Mouse (Mus musculus) embryonic fibroblast, embryonic 13.5 days (primary cell): ENCODE results near the gene Crybg1. TPM values are rescaled to one million over a fixed set of nuclear protein-coding genes. Genes with fewer than 3 reads are reported as not detected.

Experiments used
- H3K27ac ChIP-seq: 2 replicates; pipeline ENCODE4 v1.5.1; 2012; ENCODE audit warnings: low read length, control low read depth, inconsistent platforms; ENCODE audit not compliant: insufficient read depth
- H3K4me1 ChIP-seq: 2 replicates; pipeline ENCODE4 v1.6.1; 2011; ENCODE audit warnings: low read length; ENCODE audit not compliant: control insufficient read depth, insufficient read depth
- H3K4me3 ChIP-seq: 2 replicates; pipeline ENCODE4 v1.5.1; 2011; ENCODE audit warnings: mild to moderate bottlenecking, control low read depth, low read length; ENCODE audit not compliant: insufficient read depth
- CTCF ChIP-seq: IDR thresholded peaks from 2 replicates; pipeline ENCODE4 v1.5.1; 2011; ENCODE audit warnings: mild to moderate bottlenecking, control low read depth, low read length, moderate library complexity, borderline replicate concordance; ENCODE audit not compliant: insufficient read depth
- POLR2A ChIP-seq: IDR thresholded peaks from 2 replicates; pipeline ENCODE4 v1.6.1; 2011; ENCODE audit warnings: low read depth, mild to moderate bottlenecking, control low read depth, low read length, moderate library complexity
- polyA plus RNA-seq: library from polyadenylated mRNA; stranded (reverse); fragments of >200 nt; gene quantifications from 2 replicates; pipeline ENCODE4 v1.2.4, GENCODE M21; 2011; ENCODE audit warnings: low read depth; ENCODE audit not compliant: missing spikeins, insufficient read length

The Crybg1 gene
- polyA plus RNA-seq, 1 experiment, result 0.65 TPM

DNA sequence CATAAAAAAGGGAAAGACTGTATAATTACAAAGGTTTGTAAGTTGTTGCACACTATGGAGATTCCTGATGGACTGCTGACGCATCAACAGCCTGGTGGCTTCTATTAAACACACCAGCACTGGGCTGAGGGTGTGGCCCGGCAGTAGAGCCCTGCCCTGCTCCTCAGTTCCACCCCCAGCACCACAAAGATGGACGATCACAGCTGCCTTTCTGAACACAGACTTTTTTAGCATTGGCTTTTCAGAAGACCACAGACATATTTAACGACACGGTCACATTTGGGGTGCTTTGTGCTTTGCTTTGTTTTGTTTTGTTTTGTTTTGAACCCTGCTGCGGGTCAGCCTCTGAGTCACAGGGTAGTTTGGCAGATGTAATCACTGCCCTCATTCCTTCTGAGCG lies 105.0 kb downstream of the Crybg1 start:
- Histone ChIP-seq H3K4me1 (peaks cover 8% of the 10 kb centered on the region), H3K27ac (no peak overlapping the region), H3K4me3 (no peak overlapping the region)
- TF ChIP-seq CTCF (no peak), POLR2A (no peak)

DNA sequence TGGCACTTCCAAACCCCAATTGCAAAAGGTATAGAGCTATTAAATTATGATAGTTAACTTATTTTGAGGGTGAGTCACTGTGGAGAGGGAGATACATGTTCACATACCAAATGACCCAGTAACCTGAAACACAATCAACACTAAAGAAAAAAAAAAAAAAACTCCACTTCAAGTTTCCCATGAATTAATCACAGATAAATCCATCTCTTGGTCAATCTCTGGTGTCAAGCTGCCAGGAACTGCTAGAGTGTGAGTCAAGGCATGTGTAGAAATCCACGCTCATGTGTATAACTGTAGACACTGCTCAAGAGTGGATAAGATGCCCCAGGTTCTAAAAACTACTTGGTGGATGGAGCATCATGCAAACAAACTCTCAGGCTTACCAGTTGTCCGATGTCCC lies 109.5 kb downstream of the Crybg1 start:
- Histone ChIP-seq H3K4me1 (peaks cover 7% of the 10 kb centered on the region), H3K27ac (no peak overlapping the region), H3K4me3 (no peak overlapping the region)
- TF ChIP-seq CTCF (no peak), POLR2A (no peak)

DNA sequence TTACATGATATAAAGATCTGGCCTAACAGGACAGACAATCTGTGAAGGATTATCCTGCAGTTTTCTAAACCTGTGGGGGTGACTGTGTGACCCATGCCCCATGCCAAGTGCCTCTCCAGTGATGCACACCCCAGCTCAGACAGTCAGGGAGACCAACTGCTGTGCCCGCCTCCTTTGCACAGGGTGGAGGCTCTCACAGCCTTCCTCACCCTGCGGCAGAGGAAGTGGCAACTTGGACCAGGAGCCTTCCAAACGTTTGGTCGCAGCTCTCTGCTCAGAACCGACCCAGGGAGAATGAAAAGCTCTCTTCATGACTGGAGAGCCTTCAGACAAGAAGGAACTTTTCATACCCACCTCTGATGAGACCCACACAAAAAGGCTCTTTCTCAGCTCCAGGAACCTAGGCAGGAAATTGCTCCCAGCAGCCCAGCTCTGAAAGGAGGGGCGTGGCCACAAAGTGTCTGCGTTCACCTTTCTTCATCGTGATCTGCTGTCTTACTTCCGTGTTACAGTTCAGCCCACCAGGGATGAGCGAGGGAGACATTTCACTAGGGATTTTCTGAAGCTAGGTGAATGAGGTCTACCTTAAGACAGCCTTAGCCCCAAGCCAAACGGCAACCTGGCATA lies 110.6 kb downstream of the Crybg1 start:
- H3K4me1 ChIP-seq, result no peaks in the 10 kb centered on the region
- H3K4me3 ChIP-seq, result no peak overlapping the region
- TF ChIP-seq CTCF, result no peak
- no peak for TF ChIP-seq POLR2A
- H3K27ac ChIP-seq, result no peak overlapping the region

DNA sequence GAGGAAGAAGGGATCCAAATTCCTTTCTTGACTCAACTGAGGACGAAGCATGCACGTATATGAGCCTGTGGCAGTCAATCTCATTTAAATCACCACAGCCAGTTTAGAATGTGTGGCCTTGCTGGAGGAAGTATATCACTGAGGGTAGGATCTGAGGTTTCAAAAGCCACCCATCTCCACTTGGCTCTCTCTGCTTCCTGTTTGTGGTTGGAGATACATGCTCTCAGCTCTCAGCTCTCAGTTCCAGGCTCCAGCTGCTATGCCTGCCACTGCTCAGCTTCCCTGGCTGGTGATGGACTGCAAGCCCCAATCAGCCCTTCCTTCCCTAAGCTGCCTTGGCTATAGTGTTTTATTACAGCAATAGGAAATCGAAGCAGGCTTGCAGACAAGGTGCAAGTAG lies 119.1 kb downstream of the Crybg1 start:
- Histone ChIP-seq H3K4me3 (no peak overlapping the region), H3K4me1 (0 out of 2 replicates have a peak, but pooled peaks cover 3% of the 10 kb centered on the region), H3K27ac (no peak overlapping the region)
- TF ChIP-seq POLR2A (no peak), CTCF (no peak)

DNA sequence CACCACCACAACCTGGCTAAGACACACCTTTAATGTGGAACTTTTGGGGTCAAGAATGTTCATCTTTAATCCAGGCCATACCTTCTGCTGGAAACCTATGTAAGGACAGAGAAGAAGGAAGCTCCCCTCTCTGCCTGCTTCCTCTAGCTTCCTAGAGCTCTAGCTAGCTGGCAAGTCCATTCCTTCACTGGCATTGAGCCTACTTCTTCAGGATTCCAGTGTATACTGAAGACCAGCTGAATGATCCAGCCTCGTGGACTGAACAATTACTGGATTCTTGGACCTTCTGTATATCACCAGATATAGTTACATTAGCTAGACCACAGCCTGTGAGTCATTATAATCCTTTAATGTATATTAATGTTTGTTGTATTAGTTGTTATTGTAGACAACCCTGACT lies 121.4 kb downstream of the Crybg1 start:
- 0 out of 2 replicates have a peak, but pooled peaks cover 3% of the 10 kb centered on the region for H3K4me1 ChIP-seq
- TF ChIP-seq CTCF, result no peak
- no peak for TF ChIP-seq POLR2A
- H3K27ac ChIP-seq, result no peak overlapping the region
- H3K4me3 ChIP-seq, result no peak overlapping the region

DNA sequence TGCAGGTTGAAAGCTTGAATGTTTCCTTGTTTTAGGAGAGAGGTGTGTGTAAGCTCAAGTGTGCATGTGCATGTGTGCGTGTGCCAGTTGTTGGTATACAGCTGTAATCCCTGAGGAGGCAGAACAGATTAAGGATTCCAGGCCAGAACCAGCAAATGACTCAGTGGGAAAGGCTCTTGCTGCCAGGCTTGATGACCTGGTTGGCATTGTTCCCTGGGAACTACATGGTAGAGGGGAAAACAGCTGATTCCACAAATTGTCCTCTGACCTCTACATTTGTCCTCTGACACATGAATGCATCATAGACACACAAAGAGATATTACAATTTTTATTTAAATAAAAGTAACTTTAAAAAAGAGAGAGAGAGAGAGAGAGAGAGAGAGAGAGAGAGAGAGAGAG lies 122.5 kb downstream of the Crybg1 start:
- Histone ChIP-seq H3K4me1 (0 out of 2 replicates have a peak, but pooled peaks cover 3% of the 10 kb centered on the region), H3K27ac (no peak overlapping the region), H3K4me3 (no peak overlapping the region)
- TF ChIP-seq POLR2A (no peak), CTCF (no peak)

DNA sequence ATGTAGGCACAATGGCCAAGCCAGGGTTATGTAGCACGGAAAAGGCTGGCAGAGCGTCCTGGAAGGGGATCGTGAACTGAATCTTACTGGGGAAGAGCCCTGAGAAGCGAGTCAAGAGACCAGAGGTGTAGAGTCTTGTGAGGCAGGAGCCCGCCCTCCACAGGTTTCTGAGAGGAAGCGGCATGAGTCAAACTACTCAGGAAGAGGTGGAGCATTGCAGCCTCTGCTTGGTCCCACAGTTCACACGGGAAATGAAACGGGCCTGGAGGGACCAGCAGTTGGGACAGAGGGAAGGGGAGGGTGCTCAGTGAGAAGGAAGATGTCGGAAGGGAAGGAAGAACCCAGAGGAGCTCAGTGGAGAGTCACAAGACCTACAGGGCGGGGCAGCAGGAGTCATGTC lies 123.9 kb downstream of the Crybg1 start:
- Histone ChIP-seq H3K4me3 (no peak overlapping the region), H3K27ac (no peak overlapping the region), H3K4me1 (0 out of 2 replicates have a peak, but pooled peaks cover 3% of the 10 kb centered on the region)
- TF ChIP-seq CTCF (no peak), POLR2A (no peak)

DNA sequence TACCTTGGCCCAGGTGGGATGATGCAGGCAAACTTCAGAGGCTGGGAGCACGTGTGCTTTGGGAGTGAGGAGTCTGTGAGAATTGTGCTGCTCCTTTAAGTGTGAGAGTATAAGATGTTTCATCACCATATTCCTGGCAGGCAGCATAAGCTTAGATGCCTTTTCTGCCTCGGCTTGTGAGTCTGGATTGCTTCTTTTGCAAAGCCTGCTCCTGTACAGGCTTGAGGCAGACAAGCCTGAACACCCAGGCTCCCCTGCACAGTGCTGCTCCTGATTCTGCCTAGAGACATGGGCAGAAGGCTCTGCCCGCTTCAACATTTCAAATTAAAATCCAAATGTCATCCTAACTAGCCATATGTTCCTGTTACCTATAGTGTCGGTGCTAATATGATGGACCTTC lies 128.5 kb downstream of the Crybg1 start:
- Histone ChIP-seq H3K4me3 (no peak overlapping the region), H3K4me1 (peaks cover 6% of the 10 kb centered on the region; the same call in 1 of the 2 replicates), H3K27ac (no peak overlapping the region)
- no peak for TF ChIP-seq POLR2A
- no peak for TF ChIP-seq CTCF

DNA sequence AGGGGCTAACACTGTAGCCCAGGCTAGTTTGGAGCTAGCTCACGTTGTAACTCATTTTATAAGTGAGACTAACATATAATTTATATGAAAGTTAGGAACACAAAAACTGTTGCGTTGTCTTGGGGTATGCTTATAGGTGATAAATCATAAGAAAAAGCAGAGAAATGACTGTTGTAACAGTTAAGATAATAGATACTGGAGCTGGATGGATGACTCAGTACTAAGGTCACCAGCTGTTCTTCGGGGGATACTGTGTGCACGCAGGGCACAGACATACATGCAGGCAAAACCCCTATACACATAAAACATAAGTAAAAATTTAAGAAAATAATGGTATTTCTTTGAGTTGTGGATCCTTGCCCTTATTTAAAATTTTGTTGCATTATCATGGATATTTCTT lies 130.1 kb downstream of the Crybg1 start:
- no peak overlapping the region for H3K27ac ChIP-seq
- peaks cover 6% of the 10 kb centered on the region; the same call in 1 of the 2 replicates for H3K4me1 ChIP-seq
- H3K4me3 ChIP-seq, result no peak overlapping the region
- no peak for TF ChIP-seq POLR2A
- TF ChIP-seq CTCF, result no peak

DNA sequence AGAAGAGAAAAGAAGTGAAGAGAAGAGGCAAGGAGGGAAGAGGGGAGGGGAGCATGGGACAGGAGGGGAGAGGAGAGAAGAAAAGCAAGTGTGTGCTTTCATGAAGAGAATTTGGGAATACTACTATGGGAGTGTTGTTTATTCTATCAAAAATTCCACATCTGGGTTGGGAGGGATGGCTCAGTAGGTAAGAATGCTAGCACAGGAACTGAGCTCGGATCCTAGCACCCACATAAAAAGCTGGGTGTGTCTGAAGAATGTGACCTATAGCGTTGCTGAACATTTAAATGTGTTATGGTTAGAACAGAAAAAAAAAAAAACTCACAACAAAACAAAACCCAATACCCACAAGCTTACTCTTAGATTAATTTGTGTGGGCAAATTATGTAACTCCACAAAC lies 133.0 kb downstream of the Crybg1 start:
- Histone ChIP-seq H3K27ac (no peak overlapping the region), H3K4me1 (peaks cover 6% of the 10 kb centered on the region; the same call in 1 of the 2 replicates)
- TF ChIP-seq CTCF (no peak), POLR2A (no peak)

More for the DNA sequence above, 133.0 kb downstream of the Crybg1 start:
- no peak overlapping the region for H3K4me3 ChIP-seq
